Mouse (Mus musculus) hindbrain, postnatal 0 days (tissue): ENCODE measurements around the gene Fgf10. TPM values are rescaled to one million over a fixed set of nuclear protein-coding genes. Genes with fewer than 3 reads are reported as not detected.

Experiments
- ATAC-seq: fragments of 200-750 bp; cut with Nextera tagmentation; 2 replicates; pipeline ENCODE4 v1.8.0; 2017; ENCODE audit warnings: mild to moderate bottlenecking, moderate TSS enrichment, moderate library complexity
- DNase-seq: peaks from one replicate; pipeline ENCODE4 v3.0.0-alpha.2; 2015; ENCODE audit warnings: low spot score
- H3K27ac ChIP-seq: fragments of 300-500 bp; sonication (generic); 2 replicates; pipeline ENCODE4 v1.5.1; 2014; ENCODE audit warnings: mild to moderate bottlenecking
- H3K27me3 ChIP-seq: fragments of 300-500 bp; sonication (generic); 2 replicates; pipeline ENCODE4 v1.6.1; 2014; ENCODE audit warnings: low read length, mixed read lengths; ENCODE audit not compliant: insufficient read depth
- H3K36me3 ChIP-seq: fragments of 300-500 bp; sonication (generic); 2 replicates; pipeline ENCODE4 v1.6.1; 2014; ENCODE audit warnings: low read length, mixed read lengths; ENCODE audit not compliant: insufficient read depth
- H3K4me1 ChIP-seq: fragments of 300-500 bp; sonication (generic); 2 replicates; pipeline ENCODE4 v1.6.1; 2014; ENCODE audit warnings: antibody characterized with exemption, low read length, mixed read lengths; ENCODE audit not compliant: insufficient read depth
- H3K4me2 ChIP-seq: fragments of 300-500 bp; sonication (generic); 2 replicates; pipeline ENCODE4 v1.6.1; 2014; ENCODE audit warnings: low read depth, mild to moderate bottlenecking, low read length, moderate library complexity, mixed read lengths
- H3K4me3 ChIP-seq: fragments of 300-500 bp; sonication (generic); 2 replicates; pipeline ENCODE4 v1.5.1; 2014; ENCODE audit warnings: low read length
- H3K9ac ChIP-seq: fragments of 300-500 bp; sonication (generic); replicated peaks from 2 replicates; pipeline ENCODE4 v1.6.1; 2014; ENCODE audit warnings: mild to moderate bottlenecking, low read length, moderate library complexity, mixed read lengths
- H3K9me3 ChIP-seq: fragments of 300-500 bp; sonication (generic); 2 replicates; pipeline ENCODE4 v1.6.1; 2016; ENCODE audit warnings: low read length, mixed read lengths
- CTCF ChIP-seq: IDR thresholded peaks from 2 replicates; pipeline ENCODE4 v1.5.1; 2016; ENCODE audit warnings: antibody characterized with exemption, control low read depth, low read depth
- WGBS: fragments of 180-500 bp; shearing (Covaris S2); extraction: QIAGEN DNeasy Blood & Tissue Kit; methylation state at CpG from one replicate; pipeline ENCODE4 v1.1.7; 2014; 5-methylcytosine and 5-hydroxymethylcytosine counted together
- polyA plus RNA-seq: library from polyadenylated mRNA; unstranded; fragments of >200 nt; fragmentation: Nextera tagmentation; extraction: Ambion mirVana; gene quantifications from 2 replicates; pipeline ENCODE4 v1.2.1, GENCODE M21; 2015
- total RNA-seq: library from RNA; depleted of rRNA; stranded (reverse); fragments of >200 nt; gene quantifications from 2 replicates; pipeline ENCODE4 v1.2.3, GENCODE M21; 2014

Gene Fgf10
- total and polyA plus RNA-seq, 2 experiments from 2014 or later: 1.0 to 2.2 TPM

DNA sequence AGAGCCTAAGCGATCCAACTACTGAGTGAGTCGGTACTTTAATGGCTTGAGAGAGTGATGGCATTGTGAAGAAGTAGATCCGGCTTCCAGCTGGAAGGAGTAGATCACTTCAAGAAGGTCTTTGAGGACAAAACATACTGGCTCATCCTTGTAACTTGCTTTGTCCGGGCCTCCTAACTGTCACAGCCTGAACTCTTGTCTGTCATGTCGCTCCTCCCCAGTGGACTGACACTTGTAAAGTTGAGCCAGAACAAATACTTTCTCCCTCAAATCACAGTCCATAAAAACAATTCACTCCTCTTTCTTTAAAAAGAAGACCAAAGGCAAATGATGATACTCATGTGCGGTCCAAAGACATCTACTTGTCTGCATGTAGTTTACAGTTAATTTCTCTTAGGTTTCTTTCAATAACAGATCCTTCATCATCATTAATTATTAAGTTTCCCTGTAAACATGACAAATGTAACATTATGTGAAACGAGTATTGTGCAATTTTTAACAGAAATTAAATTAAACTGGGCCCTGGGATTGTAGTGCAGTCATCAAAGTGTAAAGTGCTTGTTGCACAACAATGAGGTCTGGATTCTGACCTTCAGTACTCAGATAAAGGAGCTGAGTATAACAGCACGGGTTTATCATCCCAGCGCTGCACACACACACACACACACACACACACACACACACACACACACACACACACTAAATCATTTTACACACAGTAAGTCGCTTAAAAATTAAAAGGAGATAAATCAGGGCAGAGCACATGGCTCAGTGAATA is 159.2 kb downstream of the Fgf10 start:
- H3K27ac ChIP-seq: no peak overlapping the region
- no peak overlapping the region for H3K4me3 ChIP-seq
- no peak for DNase-seq
- H3K4me2 ChIP-seq: no peak overlapping the region
- whole genome bisulfite sequencing: 87% methylated on average over 10 of the region's 10 CpGs
- no peak for ATAC-seq
- H3K9me3 ChIP-seq: no peaks in the 10 kb centered on the region
- H3K4me1 ChIP-seq: no peaks in the 10 kb centered on the region
- no peak for TF ChIP-seq CTCF
- H3K9ac ChIP-seq: no peak overlapping the region
- no peaks in the 10 kb centered on the region for H3K27me3 ChIP-seq
- no peaks in the 10 kb centered on the region for H3K36me3 ChIP-seq

DNA sequence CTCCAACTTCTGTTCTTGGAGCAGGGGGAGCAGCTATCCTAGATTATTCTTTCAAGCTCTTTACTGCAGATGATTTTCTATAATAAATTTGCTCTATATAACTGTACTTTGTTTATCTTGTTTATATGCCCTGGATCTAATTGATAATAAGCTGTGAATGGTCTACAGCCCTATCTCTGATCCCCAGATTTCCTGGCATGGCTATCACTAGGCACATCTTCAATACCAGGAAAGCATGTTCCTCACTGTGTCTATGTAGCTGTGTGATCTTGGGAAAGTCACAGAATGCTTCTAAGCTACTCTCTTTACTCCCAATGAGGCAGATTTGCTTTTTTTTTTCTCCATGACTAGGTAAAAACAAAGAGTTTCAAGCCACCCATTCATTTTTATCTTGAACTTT is 164.4 kb downstream of the Fgf10 start:
- no peak for ATAC-seq
- H3K36me3 ChIP-seq: no peaks in the 10 kb centered on the region
- H3K4me3 ChIP-seq: no peak overlapping the region
- H3K4me2 ChIP-seq: no peak overlapping the region
- H3K9me3 ChIP-seq: no peaks in the 10 kb centered on the region
- no peak overlapping the region for H3K9ac ChIP-seq
- no peaks in the 10 kb centered on the region for H3K27me3 ChIP-seq
- no peaks in the 10 kb centered on the region for H3K4me1 ChIP-seq
- H3K27ac ChIP-seq: no peak overlapping the region
- no peak for DNase-seq
- TF ChIP-seq CTCF: no peak

DNA sequence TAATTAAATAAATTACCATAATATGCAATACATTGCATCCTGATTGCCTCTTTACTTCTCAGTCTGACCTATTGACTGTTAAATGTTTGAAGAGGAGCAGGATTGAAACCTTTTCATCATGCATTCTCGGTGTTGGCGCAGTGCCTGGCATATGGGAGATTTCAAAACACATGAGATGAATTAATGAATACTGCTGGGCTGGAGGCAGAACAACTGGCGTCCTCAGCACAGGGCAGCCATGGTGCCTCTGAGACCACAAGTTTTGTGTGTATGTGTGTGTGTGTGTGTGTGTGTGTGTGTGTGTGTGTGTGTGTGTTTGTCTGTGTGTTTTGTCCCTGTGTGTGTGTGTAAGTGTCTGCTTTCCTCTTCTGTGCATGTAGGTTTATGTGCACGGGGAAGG is 165.5 kb downstream of the Fgf10 start:
- no peaks in the 10 kb centered on the region for H3K27me3 ChIP-seq
- H3K27ac ChIP-seq: no peak overlapping the region
- no peaks in the 10 kb centered on the region for H3K9me3 ChIP-seq
- H3K9ac ChIP-seq: no peak overlapping the region
- H3K4me3 ChIP-seq: no peak overlapping the region
- WGBS: 40% methylated on average over 4 of the region's 4 CpGs
- H3K4me1 ChIP-seq: no peaks in the 10 kb centered on the region
- no peak for TF ChIP-seq CTCF
- H3K4me2 ChIP-seq: no peak overlapping the region
- no peaks in the 10 kb centered on the region for H3K36me3 ChIP-seq
- ATAC-seq (no peak), DNase-seq (peak; percentile 2)
